Mouse (Mus musculus): ENCODE measurements around the gene Daam1.

Gene Daam1

GRCm38 (mm10) chr12:71847617-71848016, 16.7 kb downstream of the Daam1 start:
- POLR2A ChIA-PET, result interaction anchor here in 2 of 4 experiments (0.6 to 2.8 kb wide), 6 partner anchors 10 to 238 kb away, joined by 3 to 11 read pairs (median 3); partner anchors contain the start of genes Jkamp (in 1 of the 2) and L3hypdh (in 1 of the 2)
- CTCF ChIA-PET, result interaction anchor here in 1 of 4 experiments (0.6 kb wide), 1 partner anchor 1647 kb away, joined by 3 read pairs; no protein-coding TSS in a partner anchor

DNA sequence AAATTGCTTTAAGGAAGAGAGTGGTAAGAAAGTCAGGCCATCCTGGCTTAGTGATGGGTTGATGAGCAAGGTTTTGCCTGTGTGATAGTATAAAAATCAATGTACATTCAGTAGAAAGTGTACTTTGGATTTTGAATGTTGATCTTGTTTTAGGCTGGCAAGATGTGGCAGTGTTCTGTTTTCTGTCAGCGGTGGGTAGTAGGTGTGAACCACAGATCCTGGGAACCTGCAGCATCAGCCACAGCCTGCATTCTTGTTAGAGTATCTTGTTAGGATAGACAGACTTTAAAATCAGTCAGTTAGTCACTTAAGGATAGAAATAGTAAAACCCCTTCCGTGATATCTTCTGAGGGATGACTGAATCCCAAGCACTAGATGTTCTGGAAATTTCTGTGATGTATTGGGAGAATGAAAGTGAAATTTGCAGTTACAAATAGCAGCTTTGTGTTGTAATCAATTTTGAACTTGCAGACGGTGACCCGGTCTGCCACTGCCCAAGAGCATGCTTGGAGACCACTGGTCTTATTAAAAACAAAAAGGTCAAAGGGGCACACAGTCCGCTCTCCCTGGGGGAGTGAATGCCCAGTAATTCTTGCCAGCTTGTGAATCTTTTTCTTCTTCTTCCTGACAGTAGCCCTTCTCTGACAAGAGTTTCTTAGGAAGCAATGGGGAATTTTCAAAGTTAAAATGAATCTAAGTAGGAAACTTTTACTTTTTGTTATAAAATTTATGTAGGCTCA, 17.3 kb downstream of the Daam1 start:
- POLR2A ChIA-PET, result interaction anchor here in 2 of 4 experiments (0.6 to 2.8 kb wide), 6 partner anchors 10 to 237 kb away, joined by 3 to 11 read pairs (median 3); partner anchors contain the start of genes Jkamp (in 1 of the 2) and L3hypdh (in 1 of the 2)
- CTCF ChIA-PET, result interaction anchor here in 1 of 4 experiments (0.6 kb wide), 1 partner anchor 1646 kb away, joined by 3 read pairs; no protein-coding TSS in a partner anchor

DNA sequence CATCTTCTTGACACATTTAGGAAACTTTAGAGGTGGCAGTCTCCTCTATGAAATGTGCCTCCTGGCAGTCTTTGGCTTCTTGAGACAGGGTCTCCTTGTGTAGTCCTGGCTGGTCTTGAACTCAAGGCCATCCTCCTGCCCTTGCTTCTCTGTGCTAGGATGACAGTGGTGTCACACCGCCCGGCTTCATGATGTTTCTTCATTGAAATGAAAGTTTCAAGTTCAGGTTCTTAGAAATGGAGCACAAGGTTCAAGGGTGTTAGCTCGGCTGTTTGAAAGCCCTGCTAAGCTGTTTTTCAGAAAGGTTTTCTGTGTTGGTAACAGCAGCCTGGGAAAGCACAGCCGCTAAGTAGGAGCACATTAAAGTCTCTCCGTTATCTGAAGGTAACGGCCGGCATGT, 18.2 kb downstream of the Daam1 start:
- POLR2A ChIA-PET, result interaction anchor here in 2 of 4 experiments (0.6 to 2.8 kb wide), 5 partner anchors 9 to 1187 kb away, joined by 3 to 11 read pairs (median 3); no protein-coding TSS in a partner anchor

GRCm38 (mm10) chr12:71850135-71850534, 19.3 kb downstream of the Daam1 start:
- POLR2A ChIA-PET, result interaction anchor here in 2 of 4 experiments (0.9 to 1.0 kb wide), 2 partner anchors 10 to 37 kb away, joined by 3 to 4 read pairs; no protein-coding TSS in a partner anchor

More for the DNA sequence above, 18.2 kb downstream of the Daam1 start:
- CTCF ChIA-PET, result interaction anchor here in 1 of 4 experiments (0.6 kb wide), 1 partner anchor 57 kb away, joined by 8 read pairs; no protein-coding TSS in a partner anchor

GRCm38 (mm10) chr12:71852678-71853077, 21.8 kb downstream of the Daam1 start:
- CTCF ChIA-PET, result no interaction called here
- POLR2A ChIA-PET, result interaction anchor here in 1 of 4 experiments (0.7 to 0.9 kb wide), 3 partner anchors 9 to 238 kb away, joined by 3 to 4 read pairs (median 3); no protein-coding TSS in a partner anchor

More at GRCm38 (mm10) chr12:71850135-71850534, 19.3 kb downstream of the Daam1 start:
- CTCF ChIA-PET, result interaction anchor here in 1 of 4 experiments (0.7 kb wide), 1 partner anchor 197 kb away, joined by 3 read pairs; no protein-coding TSS in a partner anchor

GRCm38 (mm10) chr12:71853694-71854093, 22.8 kb downstream of the Daam1 start:
- POLR2A ChIA-PET, result interaction anchor here in 2 of 4 experiments (0.7 to 2.5 kb wide), 6 partner anchors 12 to 53 kb away, joined by 3 to 11 read pairs (median 5); no protein-coding TSS in a partner anchor
- CTCF ChIA-PET, result interaction anchor here in 1 of 4 experiments (0.6 kb wide), 1 partner anchor 311 kb away, joined by 3 read pairs; no protein-coding TSS in a partner anchor

GRCm38 (mm10) chr12:71854191-71854590, 23.3 kb downstream of the Daam1 start:
- ChIA-PET POLR2A (interaction anchor here in 3 of 4 experiments (0.5 to 2.5 kb wide), 8 partner anchors 11 to 231 kb away, joined by 3 to 11 read pairs (median 4); partner anchors contain the start of genes Jkamp (in 1 of the 3) and L3hypdh (in 1 of the 3)), CTCF (no interaction called here)

- POLR2A ChIA-PET, result interaction anchor here (0.6 to 3.4 kb wide), 14 partner anchors 8 to 507 kb away, joined by 3 to 11 read pairs (median 4); no protein-coding TSS in a partner anchor
- CTCF ChIA-PET, result interaction anchor here in 1 of 4 experiments (0.6 kb wide), 1 partner anchor 598 kb away, joined by 3 read pairs; no protein-coding TSS in a partner anchor
These were observed 25.0 kb downstream of the Daam1 start for GRCm38 (mm10) chr12:71855730-71856479.

DNA sequence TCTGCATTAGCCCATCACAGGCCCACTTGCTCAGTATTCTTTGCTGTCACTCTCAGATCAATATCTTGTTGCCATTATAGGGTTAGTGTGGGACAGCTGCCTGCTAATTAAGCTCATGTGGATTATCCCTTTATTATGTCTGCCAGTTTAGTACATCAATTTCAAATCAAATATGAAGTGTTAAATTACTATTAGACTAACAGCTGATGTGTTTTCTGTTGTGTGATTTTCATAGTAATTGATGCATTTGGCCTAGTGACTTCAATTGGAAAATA, 25.5 kb downstream of the Daam1 start:
- POLR2A ChIA-PET, result interaction anchor here in 1 of 4 experiments (0.6 to 3.4 kb wide), 9 partner anchors 11 to 508 kb away, joined by 3 to 8 read pairs (median 4); no protein-coding TSS in a partner anchor

GRCm38 (mm10) chr12:71859096-71859495, 28.2 kb downstream of the Daam1 start:
- CTCF ChIA-PET, result interaction anchor here in 1 of 4 experiments (0.7 kb wide), 1 partner anchor 77 kb away, joined by 4 read pairs; no protein-coding TSS in a partner anchor

More for the DNA sequence above, 25.5 kb downstream of the Daam1 start:
- CTCF ChIA-PET, result interaction anchor here in 1 of 4 experiments (0.6 kb wide), 1 partner anchor 598 kb away, joined by 3 read pairs; no protein-coding TSS in a partner anchor

GRCm38 (mm10) chr12:71863846-71864543, 33.1 kb downstream of the Daam1 start:
- ChIA-PET POLR2A (interaction anchor here in 3 of 4 experiments (0.7 to 2.6 kb wide), 10 partner anchors 9 to 194 kb away, joined by 3 to 14 read pairs (median 4); no protein-coding TSS in a partner anchor), CTCF (no interaction called here)

More at GRCm38 (mm10) chr12:71859096-71859495, 28.2 kb downstream of the Daam1 start:
- POLR2A ChIA-PET, result interaction anchor here in 2 of 4 experiments (0.6 to 3.4 kb wide), 3 partner anchors 8 to 117 kb away, joined by 3 to 8 read pairs (median 3); no protein-coding TSS in a partner anchor

DNA sequence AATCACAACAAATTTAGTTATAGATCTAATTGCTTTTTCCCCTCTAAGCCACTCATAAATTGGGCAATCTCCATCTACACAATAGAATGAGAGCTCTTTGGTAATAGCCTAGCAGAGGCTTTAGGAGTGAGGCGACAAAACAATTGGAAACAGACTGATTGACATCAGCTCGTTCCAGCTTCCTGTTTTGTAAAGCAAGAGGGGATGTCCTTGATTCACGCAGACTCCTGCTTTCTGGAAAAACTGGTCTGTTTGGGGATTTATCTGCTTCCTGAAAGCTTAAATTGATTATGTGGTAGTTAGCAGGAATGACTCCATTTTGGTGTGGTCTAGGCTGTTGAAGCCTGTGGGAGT, 33.6 kb downstream of the Daam1 start:
- ChIA-PET CTCF (no interaction called here), POLR2A (interaction anchor here in 2 of 4 experiments (0.7 to 2.6 kb wide), 7 partner anchors 9 to 118 kb away, joined by 3 to 14 read pairs (median 3); no protein-coding TSS in a partner anchor)

DNA sequence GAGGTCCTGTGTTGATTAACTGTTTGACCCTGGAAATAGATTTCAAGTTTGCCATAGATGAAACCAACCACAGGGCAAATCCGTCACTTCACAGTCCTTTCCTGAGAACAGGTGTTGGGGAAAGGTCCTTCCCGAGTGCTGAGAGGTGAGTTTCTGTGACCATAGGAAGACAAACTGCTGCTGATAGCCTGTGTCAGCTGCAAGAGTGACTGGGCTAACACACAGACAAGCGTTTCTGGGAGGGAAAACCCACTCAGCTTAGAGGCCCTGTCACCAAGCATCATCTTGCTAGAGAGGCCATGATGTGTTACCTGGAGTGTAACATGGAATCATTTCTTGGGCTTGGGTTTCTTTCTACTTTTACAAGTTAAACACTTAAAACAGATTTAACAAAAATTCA, 35.1 kb downstream of the Daam1 start:
- ChIA-PET CTCF (no interaction called here), POLR2A (interaction anchor here in 1 of 4 experiments (0.6 to 2.6 kb wide), 3 partner anchors 10 to 385 kb away, joined by 3 to 14 read pairs (median 3); no protein-coding TSS in a partner anchor)

GRCm38 (mm10) chr12:71867345-71868240, 36.7 kb downstream of the Daam1 start:
- POLR2A ChIA-PET, result interaction anchor here in 1 of 4 experiments (0.7 to 1.8 kb wide), 7 partner anchors 9 to 36 kb away, joined by 3 to 8 read pairs (median 3); partner anchors contain the start of gene Daam1
- CTCF ChIA-PET, result interaction anchor here in 1 of 4 experiments (0.6 kb wide), 1 partner anchor 423 kb away, joined by 6 read pairs; no protein-coding TSS in a partner anchor

DNA sequence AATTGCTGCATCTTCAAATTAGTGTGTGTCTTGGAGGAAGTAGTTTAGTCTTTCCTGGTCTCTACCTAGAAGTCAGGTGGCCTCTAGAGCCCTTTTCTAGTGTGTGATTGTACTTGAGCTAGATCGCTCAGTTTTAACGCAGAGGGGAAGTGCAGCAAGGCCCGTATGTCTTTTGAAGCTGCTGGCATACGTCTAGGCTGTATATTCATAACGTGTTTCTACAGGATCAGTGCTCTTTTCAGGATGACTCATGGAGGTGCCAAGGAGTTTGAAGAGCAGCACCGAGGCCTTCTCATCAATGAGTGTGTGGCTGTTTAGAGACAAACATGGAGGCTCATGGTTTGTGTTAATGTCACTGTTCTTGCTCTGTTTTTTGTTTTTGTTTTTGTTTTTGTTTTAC, 39.8 kb downstream of the Daam1 start:
- ChIA-PET CTCF (interaction anchor here in 1 of 4 experiments (1.0 kb wide), 1 partner anchor 59 kb away, joined by 3 read pairs; no protein-coding TSS in a partner anchor), POLR2A (interaction anchor here in 1 of 4 experiments (1.1 to 1.5 kb wide), 3 partner anchors 13 to 393 kb away, joined by 3 to 4 read pairs (median 3); no protein-coding TSS in a partner anchor)

DNA sequence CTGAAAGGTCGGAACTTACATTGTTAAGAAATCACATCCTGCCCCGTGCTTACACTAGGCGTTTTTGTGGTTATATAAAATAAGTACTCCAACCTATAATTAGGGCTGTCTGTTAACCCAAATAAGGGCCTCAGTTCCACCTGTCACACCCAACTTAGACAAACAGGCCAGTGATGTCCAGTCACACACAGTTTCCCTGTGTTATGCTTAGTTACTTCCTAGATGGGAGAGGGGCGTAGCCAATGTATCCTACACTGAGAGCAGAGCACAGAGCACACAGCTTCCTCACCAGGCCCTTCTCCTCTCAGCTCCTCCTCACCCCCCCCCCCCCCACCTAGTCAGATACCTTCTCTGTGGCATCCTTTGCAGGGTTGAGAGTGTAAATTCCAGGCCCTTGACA, 41.5 kb downstream of the Daam1 start:
- POLR2A ChIA-PET, result interaction anchor here in 3 of 4 experiments (0.6 to 2.1 kb wide), 5 partner anchors 11 to 130 kb away, joined by 3 to 5 read pairs (median 4); no protein-coding TSS in a partner anchor
- CTCF ChIA-PET, result no interaction called here
